Mouse (Mus musculus): ENCODE measurements around the gene Ube2n. TPM values are rescaled to one million over a fixed set of nuclear protein-coding genes. Genes with fewer than 3 reads are reported as not detected.
"Not testable (repeated sequence)": the region's sequence is repeated elsewhere in the genome, so short reads cannot be mapped to it uniquely, and the experiment has no call there.

Gene Ube2n
- polyA plus RNA-seq, 1 experiment = 157 TPM

DNA sequence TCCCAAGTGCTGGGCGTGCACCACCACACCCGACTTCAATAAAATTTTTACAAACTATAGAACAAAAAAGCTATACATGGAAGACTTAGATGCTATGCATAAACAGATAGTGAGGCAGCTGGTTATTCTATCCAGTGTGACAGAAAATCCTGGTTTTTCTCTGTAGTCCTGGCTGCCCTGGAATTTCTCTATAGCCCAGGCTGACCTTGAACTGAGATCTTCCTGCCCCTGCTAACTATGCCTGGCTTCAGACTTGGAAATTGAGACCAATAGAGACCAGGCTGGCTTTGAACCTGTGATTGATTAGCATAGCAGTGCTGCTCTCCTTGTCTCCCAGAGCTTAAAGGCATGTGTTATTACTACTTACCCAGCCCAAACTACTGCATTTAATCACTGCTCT, 31.2 kb downstream of the Ube2n start:
- H3K4me2 ChIP-seq (ENCODE audit: low read depth) = no peak overlapping the region
- H3K36me3 ChIP-seq (ENCODE audit: control insufficient read depth, insufficient read depth) = peaks cover 37% of the 10 kb centered on the region
- H3K27me3 ChIP-seq (ENCODE audit: control insufficient read depth, insufficient read depth, insufficient read length) = no peaks in the 10 kb centered on the region
- H3K4me3 ChIP-seq = no peak overlapping the region
- TF ChIP-seq POLR2A (IDR thresholded peaks at IDR 0.05; ENCODE audit: insufficient read length, low read depth) = no peak
- no peak for TF ChIP-seq SRF (IDR thresholded peaks at IDR 0.05; ENCODE audit: control insufficient read depth, insufficient read length, low read depth)
- TF ChIP-seq REST (IDR thresholded peaks at IDR 0.05; ENCODE audit: insufficient read depth, insufficient read length) = no peak
- TF ChIP-seq MYOD1 (IDR thresholded peaks at IDR 0.05; ENCODE audit: control insufficient read depth in 1 of 3, insufficient read length in 2 of 3, low read depth in 2 of 3) = no peak
- TF ChIP-seq TCF3 (IDR thresholded peaks at IDR 0.05; ENCODE audit: insufficient read length, low read depth) = no peak
- TF ChIP-seq CEBPB (IDR thresholded peaks at IDR 0.05; ENCODE audit: insufficient read depth, poor library complexity, severe bottlenecking) = no peak
- no peak for TF ChIP-seq MYOG (IDR thresholded peaks at IDR 0.05; ENCODE audit: control insufficient read depth in 1 of 3, insufficient read depth in 1 of 3, insufficient read length in 2 of 3, low read depth in 2 of 3)
- TF ChIP-seq POLR2AphosphoS2 (IDR thresholded peaks at IDR 0.05; ENCODE audit: insufficient read length, low read depth) = no peak
- no peak for TF ChIP-seq E2F4 (IDR thresholded peaks at IDR 0.05; ENCODE audit: insufficient read depth)
- TF ChIP-seq TCF12 (IDR thresholded peaks at IDR 0.05; ENCODE audit: insufficient read depth, poor library complexity, severe bottlenecking) = no peak
- no peak for TF ChIP-seq USF1 (IDR thresholded peaks at IDR 0.05; ENCODE audit: low read depth)
- no peak for TF ChIP-seq MAX (IDR thresholded peaks at IDR 0.05; ENCODE audit: low read depth)
- H3K79me2 ChIP-seq (ENCODE audit: control insufficient read depth, insufficient read depth) = no peaks in the 10 kb centered on the region
- no peak overlapping the region for H3ac ChIP-seq (ENCODE audit: control insufficient read depth, insufficient read length)

DNA sequence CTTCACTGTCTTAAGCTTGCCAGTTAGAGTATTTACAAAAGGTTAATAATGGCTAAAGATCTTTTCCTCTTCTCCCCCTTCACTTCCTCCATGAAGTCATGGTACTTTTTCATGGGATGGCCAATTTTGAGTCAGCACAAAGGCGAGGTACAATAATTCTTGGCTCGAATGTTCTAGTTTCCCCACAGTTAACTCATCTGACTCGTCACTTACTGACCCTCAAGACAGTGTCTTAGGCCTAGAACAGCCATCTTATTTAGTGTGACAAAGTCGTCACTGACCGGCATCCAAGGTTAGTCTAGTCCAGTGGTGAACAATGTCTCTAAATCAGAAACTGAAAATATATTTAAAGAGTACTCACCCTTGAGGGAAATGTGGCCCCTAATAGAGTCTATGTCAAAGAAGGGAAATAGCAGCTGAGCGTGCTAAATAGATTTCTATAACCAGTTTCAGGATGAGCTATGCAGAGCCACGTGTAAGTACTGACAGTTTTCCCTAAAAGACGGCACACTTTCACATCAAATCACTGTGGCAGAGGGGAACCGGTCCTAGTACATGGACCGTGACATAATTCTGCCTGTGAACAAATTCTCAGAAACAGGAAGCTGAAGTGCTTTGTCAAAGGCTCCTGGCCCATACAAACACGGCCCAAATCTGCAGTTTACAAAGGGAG, 33.3 kb downstream of the Ube2n start:
- TF ChIP-seq POLR2AphosphoS2 (IDR thresholded peaks at IDR 0.05; ENCODE audit: insufficient read length, low read depth) (no peak), SRF (IDR thresholded peaks at IDR 0.05; ENCODE audit: control insufficient read depth, insufficient read length, low read depth) (no peak), REST (IDR thresholded peaks at IDR 0.05; ENCODE audit: insufficient read depth, insufficient read length) (no peak), USF1 (IDR thresholded peaks at IDR 0.05; ENCODE audit: low read depth) (no peak), MYOD1 (IDR thresholded peaks at IDR 0.05; ENCODE audit: control insufficient read depth in 1 of 3, insufficient read length in 2 of 3, low read depth in 2 of 3) (no peak), TCF12 (IDR thresholded peaks at IDR 0.05; ENCODE audit: insufficient read depth, poor library complexity, severe bottlenecking) (no peak), TCF3 (IDR thresholded peaks at IDR 0.05; ENCODE audit: insufficient read length, low read depth) (no peak), MAX (IDR thresholded peaks at IDR 0.05; ENCODE audit: low read depth) (no peak), MYOG (IDR thresholded peaks at IDR 0.05; ENCODE audit: control insufficient read depth in 1 of 3, insufficient read depth in 1 of 3, insufficient read length in 2 of 3, low read depth in 2 of 3) (no peak), E2F4 (IDR thresholded peaks at IDR 0.05; ENCODE audit: insufficient read depth) (no peak), CEBPB (IDR thresholded peaks at IDR 0.05; ENCODE audit: insufficient read depth, poor library complexity, severe bottlenecking) (no peak), POLR2A (IDR thresholded peaks at IDR 0.05; ENCODE audit: insufficient read length, low read depth) (no peak)
- Histone ChIP-seq H3K79me2 (ENCODE audit: control insufficient read depth, insufficient read depth) (peaks cover 19% of the 10 kb centered on the region), H3K4me2 (ENCODE audit: low read depth) (no peak overlapping the region), H3ac (ENCODE audit: control insufficient read depth, insufficient read length) (no peak overlapping the region), H3K36me3 (ENCODE audit: control insufficient read depth, insufficient read depth) (peaks cover 34% of the 10 kb centered on the region), H3K4me3 (no peak overlapping the region), H3K27me3 (ENCODE audit: control insufficient read depth, insufficient read depth, insufficient read length) (no peaks in the 10 kb centered on the region)

DNA sequence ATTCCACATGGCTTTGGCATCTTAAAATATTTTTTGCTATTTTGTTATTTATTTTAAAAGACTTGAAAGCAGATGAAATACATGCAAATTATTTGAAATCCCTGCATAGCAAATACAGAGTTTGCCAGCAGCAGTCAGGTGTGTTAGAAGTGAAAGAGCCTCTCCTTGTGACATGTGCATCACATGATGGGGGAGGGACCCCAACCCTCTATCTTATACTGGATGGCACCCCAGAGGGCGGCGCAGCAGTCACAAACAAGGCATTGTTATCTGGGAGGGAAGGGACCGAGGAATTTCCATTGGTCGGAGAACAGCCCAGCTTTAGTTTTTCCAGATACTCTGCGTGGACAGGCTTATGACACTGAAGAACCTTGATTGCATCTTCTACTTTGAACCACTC, 34.1 kb downstream of the Ube2n start:
- not testable (repeated sequence) for H3K4me3 ChIP-seq; H3ac ChIP-seq (ENCODE audit: control insufficient read depth, insufficient read length); H3K4me2 ChIP-seq (ENCODE audit: low read depth); H3K27me3 ChIP-seq (ENCODE audit: control insufficient read depth, insufficient read depth, insufficient read length)
- peaks cover 30% of the 10 kb centered on the region for H3K36me3 ChIP-seq (ENCODE audit: control insufficient read depth, insufficient read depth)
- H3K79me2 ChIP-seq (ENCODE audit: control insufficient read depth, insufficient read depth) = peaks cover 27% of the 10 kb centered on the region

DNA sequence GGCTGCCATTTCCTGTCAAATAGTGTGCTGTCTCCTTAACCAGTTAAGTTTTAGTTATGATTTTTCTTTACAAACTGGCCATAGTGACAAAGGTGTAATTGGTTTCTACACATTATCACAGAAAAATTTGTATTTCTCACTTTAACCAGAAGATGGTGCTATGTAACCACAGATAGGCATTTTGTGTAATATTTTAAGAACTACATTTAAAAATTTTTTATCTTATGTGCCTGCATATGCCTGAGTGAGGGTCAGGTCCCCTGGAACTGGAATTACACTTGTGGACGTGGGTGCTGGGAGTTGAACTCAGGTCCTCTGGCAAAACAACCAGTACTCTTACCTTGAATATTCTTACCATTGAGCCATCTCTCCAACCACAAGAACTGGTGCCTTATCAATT, 35.6 kb downstream of the Ube2n start:
- Histone ChIP-seq H3K79me2 (ENCODE audit: control insufficient read depth, insufficient read depth) (peaks cover 42% of the 10 kb centered on the region), H3ac (ENCODE audit: control insufficient read depth, insufficient read length) (no peak overlapping the region), H3K36me3 (ENCODE audit: control insufficient read depth, insufficient read depth) (peaks cover 29% of the 10 kb centered on the region), H3K4me2 (ENCODE audit: low read depth) (no peak overlapping the region), H3K4me3 (no peak overlapping the region), H3K27me3 (ENCODE audit: control insufficient read depth, insufficient read depth, insufficient read length) (no peaks in the 10 kb centered on the region)
- TF ChIP-seq MAX (IDR thresholded peaks at IDR 0.05; ENCODE audit: low read depth) (no peak), TCF3 (IDR thresholded peaks at IDR 0.05; ENCODE audit: insufficient read length, low read depth) (no peak), POLR2A (IDR thresholded peaks at IDR 0.05; ENCODE audit: insufficient read length, low read depth) (no peak), MYOD1 (IDR thresholded peaks at IDR 0.05; ENCODE audit: control insufficient read depth in 1 of 3, insufficient read length in 2 of 3, low read depth in 2 of 3) (no peak), POLR2AphosphoS2 (IDR thresholded peaks at IDR 0.05; ENCODE audit: insufficient read length, low read depth) (no peak), TCF12 (IDR thresholded peaks at IDR 0.05; ENCODE audit: insufficient read depth, poor library complexity, severe bottlenecking) (no peak), USF1 (IDR thresholded peaks at IDR 0.05; ENCODE audit: low read depth) (no peak), REST (IDR thresholded peaks at IDR 0.05; ENCODE audit: insufficient read depth, insufficient read length) (no peak), MYOG (IDR thresholded peaks at IDR 0.05; ENCODE audit: control insufficient read depth in 1 of 3, insufficient read depth in 1 of 3, insufficient read length in 2 of 3, low read depth in 2 of 3) (no peak), E2F4 (IDR thresholded peaks at IDR 0.05; ENCODE audit: insufficient read depth) (no peak), CEBPB (IDR thresholded peaks at IDR 0.05; ENCODE audit: insufficient read depth, poor library complexity, severe bottlenecking) (no peak), SRF (IDR thresholded peaks at IDR 0.05; ENCODE audit: control insufficient read depth, insufficient read length, low read depth) (no peak)

DNA sequence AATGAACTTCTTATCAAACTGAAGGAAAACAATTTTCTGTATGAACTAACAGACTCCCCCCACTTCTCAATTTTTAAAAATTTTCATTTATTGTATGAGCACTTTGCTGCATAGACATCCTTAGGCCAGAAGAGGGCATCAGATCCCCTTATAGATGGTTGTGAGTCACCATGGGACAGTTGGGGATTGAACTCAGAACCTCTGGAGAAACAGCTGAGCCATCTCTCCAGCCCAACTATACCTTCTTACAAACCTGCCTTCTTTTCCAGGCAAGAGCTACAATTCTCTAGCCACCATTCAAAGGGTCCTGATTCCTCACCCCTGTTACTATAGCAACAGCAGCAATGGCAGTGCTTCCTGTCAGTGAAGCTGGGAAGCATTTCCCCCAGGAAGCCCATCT, 36.8 kb downstream of the Ube2n start:
- no peak overlapping the region for H3ac ChIP-seq (ENCODE audit: control insufficient read depth, insufficient read length)
- H3K79me2 ChIP-seq (ENCODE audit: control insufficient read depth, insufficient read depth) = peaks cover 54% of the 10 kb centered on the region
- H3K27me3 ChIP-seq (ENCODE audit: control insufficient read depth, insufficient read depth, insufficient read length) = no peaks in the 10 kb centered on the region
- no peak for TF ChIP-seq MYOG (IDR thresholded peaks at IDR 0.05; ENCODE audit: control insufficient read depth in 1 of 3, insufficient read depth in 1 of 3, insufficient read length in 2 of 3, low read depth in 2 of 3)
- TF ChIP-seq E2F4 (IDR thresholded peaks at IDR 0.05; ENCODE audit: insufficient read depth) = no peak
- no peak for TF ChIP-seq SRF (IDR thresholded peaks at IDR 0.05; ENCODE audit: control insufficient read depth, insufficient read length, low read depth)
- TF ChIP-seq MYOD1 (IDR thresholded peaks at IDR 0.05; ENCODE audit: control insufficient read depth in 1 of 3, insufficient read length in 2 of 3, low read depth in 2 of 3) = no peak
- no peak for TF ChIP-seq TCF3 (IDR thresholded peaks at IDR 0.05; ENCODE audit: insufficient read length, low read depth)
- no peak for TF ChIP-seq REST (IDR thresholded peaks at IDR 0.05; ENCODE audit: insufficient read depth, insufficient read length)
- no peak for TF ChIP-seq USF1 (IDR thresholded peaks at IDR 0.05; ENCODE audit: low read depth)
- no peak for TF ChIP-seq CEBPB (IDR thresholded peaks at IDR 0.05; ENCODE audit: insufficient read depth, poor library complexity, severe bottlenecking)
- TF ChIP-seq POLR2A (IDR thresholded peaks at IDR 0.05; ENCODE audit: insufficient read length, low read depth) = no peak
- TF ChIP-seq POLR2AphosphoS2 (IDR thresholded peaks at IDR 0.05; ENCODE audit: insufficient read length, low read depth) = no peak
- no peak for TF ChIP-seq TCF12 (IDR thresholded peaks at IDR 0.05; ENCODE audit: insufficient read depth, poor library complexity, severe bottlenecking)
- no peak for TF ChIP-seq MAX (IDR thresholded peaks at IDR 0.05; ENCODE audit: low read depth)
- no peak overlapping the region for H3K4me2 ChIP-seq (ENCODE audit: low read depth)
- no peak overlapping the region for H3K4me3 ChIP-seq
- H3K36me3 ChIP-seq (ENCODE audit: control insufficient read depth, insufficient read depth) = peaks cover 25% of the 10 kb centered on the region

Measured in myocyte (in vitro differentiated cells).